Mouse (Mus musculus) neural tube, embryonic 11.5 days (tissue): Measurements from ENCODE around the gene Klhdc7a. TPM values are rescaled to one million over a fixed set of nuclear protein-coding genes. Genes with fewer than 3 reads are reported as not detected.
"Not testable (repeated sequence)": the region's sequence is repeated elsewhere in the genome, so short reads cannot be mapped to it uniquely, and the experiment has no call there.

Source experiments
- ATAC-seq: fragments of 200-750 bp; cut with Nextera tagmentation; 2 replicates; pipeline ENCODE4 v1.8.0; 2017; ENCODE audit warnings: moderate number of reproducible peaks, mild to moderate bottlenecking, moderate TSS enrichment, moderate library complexity; ENCODE audit not compliant: insufficient read depth, low FRiP score, low TSS enrichment
- DNase-seq: peaks from one replicate; pipeline ENCODE4 v3.0.0-alpha.2; 2015; ENCODE audit warnings: low spot score
- H3K27ac ChIP-seq: fragments of 300-500 bp; sonication (generic); 2 replicates; pipeline ENCODE4 v1.5.1; 2014; ENCODE audit warnings: low read depth, mild to moderate bottlenecking, low read length
- H3K27me3 ChIP-seq: fragments of 300-500 bp; sonication (generic); 2 replicates; pipeline ENCODE4 v1.6.1; 2014; ENCODE audit warnings: mild to moderate bottlenecking, low read length, mixed read lengths; ENCODE audit not compliant: control insufficient read depth, insufficient read depth
- H3K36me3 ChIP-seq: fragments of 300-500 bp; sonication (generic); 2 replicates; pipeline ENCODE4 v1.6.1; 2014; ENCODE audit warnings: mild to moderate bottlenecking, low read length, moderate library complexity, mixed read lengths; ENCODE audit not compliant: control insufficient read depth, insufficient read depth
- H3K4me1 ChIP-seq: fragments of 300-500 bp; sonication (generic); 2 replicates; pipeline ENCODE4 v1.6.1; 2014; ENCODE audit warnings: low read length, mixed read lengths; ENCODE audit not compliant: control insufficient read depth, insufficient read depth
- H3K4me2 ChIP-seq: fragments of 300-500 bp; sonication (generic); 2 replicates; pipeline ENCODE4 v1.6.1; 2014; ENCODE audit warnings: low read depth, mild to moderate bottlenecking, moderate library complexity
- H3K4me3 ChIP-seq: fragments of 300-500 bp; sonication (generic); 2 replicates; pipeline ENCODE4 v1.5.1; 2014; ENCODE audit warnings: low read depth, low read length
- H3K9ac ChIP-seq: fragments of 300-500 bp; sonication (generic); 2 replicates; pipeline ENCODE4 v1.6.1; 2014; ENCODE audit warnings: mild to moderate bottlenecking, low read length
- H3K9me3 ChIP-seq: fragments of 300-500 bp; sonication (generic); 2 replicates; pipeline ENCODE4 v1.6.1; 2016; ENCODE audit warnings: low read length; ENCODE audit not compliant: control insufficient read depth
- WGBS: fragments of 180-500 bp; shearing (Covaris S2); extraction: QIAGEN DNeasy Blood & Tissue Kit; methylation state at CpG from one replicate; pipeline ENCODE4 v1.1.7; 2014; 5-methylcytosine and 5-hydroxymethylcytosine counted together
- polyA plus RNA-seq: library from polyadenylated mRNA; unstranded; fragments of >200 nt; fragmentation: Nextera tagmentation; extraction: Ambion mirVana; gene quantifications from 2 replicates; pipeline ENCODE4 v1.2.1, GENCODE M21; 2014

The Klhdc7a gene
- polyA plus RNA-seq, 1 experiment from 2014 or later: 0.03 TPM

DNA sequence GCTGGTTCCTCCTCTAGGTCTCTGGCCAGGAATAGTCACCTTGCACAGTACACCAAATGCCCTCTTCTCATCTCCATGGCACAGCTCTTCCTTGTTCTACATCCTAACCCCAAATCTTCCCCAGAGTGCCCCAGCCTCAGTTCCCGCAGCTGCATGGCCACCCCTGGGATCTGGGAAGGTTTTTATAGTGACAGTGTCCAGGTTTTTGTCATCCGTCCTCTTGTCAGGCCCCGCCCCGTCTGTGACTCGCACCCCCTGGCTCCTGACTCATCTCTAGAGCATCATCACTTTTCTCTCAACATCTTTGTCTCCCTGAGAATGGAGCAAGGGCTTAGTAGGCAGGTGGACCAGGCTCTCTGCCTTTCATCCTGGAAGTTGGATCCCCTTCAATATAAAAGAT is 3.9 kb downstream of the Klhdc7a start:
- no peak for DNase-seq

DNA sequence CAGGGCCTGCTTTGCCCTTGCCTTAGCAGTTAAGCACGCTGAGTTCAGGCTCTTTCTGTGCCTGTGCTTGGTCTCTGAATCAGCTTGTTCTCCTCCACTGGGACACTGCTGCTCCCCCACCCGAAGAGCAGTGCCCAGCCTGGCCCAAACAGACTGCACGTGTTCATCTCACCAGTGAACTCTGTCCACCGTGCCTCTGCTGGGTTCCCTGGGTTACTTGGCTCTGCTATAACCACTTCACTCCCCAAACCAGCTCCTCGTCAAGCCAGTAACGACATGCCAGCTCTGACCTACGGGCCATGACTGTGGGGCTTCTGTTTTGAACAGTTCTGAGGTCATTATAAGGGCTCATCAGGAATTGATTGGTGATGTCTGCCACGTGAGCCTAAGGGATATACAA is 4.8 kb downstream of the Klhdc7a start:
- no peaks in the 10 kb centered on the region for H3K9me3 ChIP-seq
- 0 out of 2 replicates have a peak, but pooled peaks cover 2% of the 10 kb centered on the region for H3K4me1 ChIP-seq
- no peak for DNase-seq
- H3K36me3 ChIP-seq: no peaks in the 10 kb centered on the region
- H3K4me3 ChIP-seq: no peak overlapping the region
- H3K27me3 ChIP-seq: no peaks in the 10 kb centered on the region
- H3K27ac ChIP-seq: no peak overlapping the region
- no peak for ATAC-seq
- no peak overlapping the region for H3K4me2 ChIP-seq
- H3K9ac ChIP-seq: no peak overlapping the region
- WGBS: 67% methylated on average over 8 of the region's 8 CpGs

More for the DNA sequence above, 3.9 kb downstream of the Klhdc7a start:
- Histone ChIP-seq H3K4me1 (0 out of 2 replicates have a peak, but pooled peaks cover 2% of the 10 kb centered on the region), H3K27ac (no peak overlapping the region), H3K36me3 (no peaks in the 10 kb centered on the region), H3K9ac (no peak overlapping the region), H3K4me2 (no peak overlapping the region), H3K4me3 (no peak overlapping the region), H3K27me3 (no peaks in the 10 kb centered on the region), H3K9me3 (no peaks in the 10 kb centered on the region)
- no peak for ATAC-seq
- 93% methylated on average over 5 of the region's 5 CpGs for WGBS

DNA sequence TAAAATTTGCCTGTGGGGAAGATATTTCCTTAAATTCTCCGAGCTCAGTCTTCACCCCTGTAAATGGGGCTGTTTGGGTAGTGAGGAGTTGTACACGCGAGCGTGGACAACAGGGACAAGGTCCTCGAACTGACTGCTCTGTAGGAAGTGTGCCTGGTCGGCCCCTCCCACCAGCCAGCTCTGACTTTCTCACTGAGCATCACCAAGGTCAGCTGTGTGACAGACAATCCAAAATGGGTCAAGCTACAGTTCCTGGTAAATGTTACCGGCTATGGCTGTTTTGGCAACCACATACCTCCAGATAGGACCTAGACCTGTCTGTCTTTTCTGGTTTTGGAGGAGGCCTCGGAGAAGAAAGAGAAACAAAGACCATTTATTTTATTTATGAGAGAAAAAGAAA is 6.0 kb downstream of the Klhdc7a start:
- DNase-seq (no peak), ATAC-seq (no peak)
- H3K36me3 ChIP-seq: no peaks in the 10 kb centered on the region
- no peaks in the 10 kb centered on the region for H3K9me3 ChIP-seq
- H3K27me3 ChIP-seq: no peaks in the 10 kb centered on the region
- H3K4me3 ChIP-seq: no peak overlapping the region
- 88% methylated on average over 8 of the region's 8 CpGs for WGBS
- no peak overlapping the region for H3K27ac ChIP-seq
- H3K4me1 ChIP-seq: 0 out of 2 replicates have a peak, but pooled peaks cover 2% of the 10 kb centered on the region
- no peak overlapping the region for H3K4me2 ChIP-seq
- no peak overlapping the region for H3K9ac ChIP-seq

DNA sequence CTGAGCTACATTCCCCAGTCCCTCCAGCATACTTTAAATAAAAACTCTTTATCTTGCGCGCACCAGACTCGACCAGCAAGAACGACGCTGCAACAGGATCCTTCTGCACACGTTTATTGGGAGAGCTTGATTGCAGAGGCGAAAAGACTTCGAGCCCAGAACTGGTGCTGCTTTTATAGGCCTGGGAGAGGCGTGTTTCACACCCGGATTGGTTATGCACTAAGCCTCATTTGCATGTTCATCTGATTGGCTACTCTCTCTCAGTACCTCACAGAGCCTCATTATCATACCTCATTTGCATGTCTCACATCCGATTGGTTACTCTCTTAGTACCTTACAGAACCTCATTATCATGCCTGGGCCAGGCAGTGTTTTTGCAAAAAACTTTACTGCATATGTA is 6.5 kb downstream of the Klhdc7a start:
- H3K4me1 ChIP-seq, DNase-seq, H3K4me3 ChIP-seq, H3K36me3 ChIP-seq, H3K4me2 ChIP-seq, H3K27ac ChIP-seq, H3K9ac ChIP-seq, ATAC-seq, H3K9me3 ChIP-seq, H3K27me3 ChIP-seq: not testable (repeated sequence)
- WGBS: 92% methylated on average over 11 of the region's 11 CpGs

DNA sequence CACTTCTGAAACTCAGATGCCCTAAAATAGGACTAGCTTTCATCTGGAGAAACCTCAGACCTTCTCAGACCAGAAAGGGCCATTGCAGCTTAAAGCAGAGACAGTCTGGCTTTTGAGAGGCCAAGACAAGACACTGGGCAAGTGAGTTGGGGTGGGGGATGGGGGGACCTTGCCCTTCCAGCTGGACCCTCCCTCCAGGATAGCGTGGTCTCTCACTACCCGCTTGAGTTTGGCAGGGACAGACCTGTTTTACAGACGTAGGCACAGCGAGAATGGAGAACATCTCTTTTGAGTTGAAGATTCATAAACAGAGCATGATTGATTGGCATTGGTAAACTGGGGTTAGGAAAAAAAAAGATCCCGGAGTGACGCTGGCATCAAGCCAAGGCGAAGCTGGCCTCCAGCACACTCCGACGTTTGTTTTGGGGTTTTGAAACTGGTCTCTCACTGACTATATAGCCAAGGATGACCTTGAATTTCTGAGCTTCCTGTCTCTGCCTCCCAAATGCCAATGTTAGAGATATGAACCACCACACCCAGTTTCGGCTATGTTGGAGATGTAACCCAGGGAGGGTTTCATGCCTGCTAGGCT is 7.0 kb downstream of the Klhdc7a start:
- no peak for ATAC-seq
- Histone ChIP-seq H3K36me3 (no peaks in the 10 kb centered on the region), H3K4me1 (0 out of 2 replicates have a peak, but pooled peaks cover 2% of the 10 kb centered on the region), H3K4me3 (no peak overlapping the region), H3K9ac (no peak overlapping the region), H3K27ac (no peak overlapping the region), H3K9me3 (no peaks in the 10 kb centered on the region), H3K4me2 (no peak overlapping the region), H3K27me3 (no peaks in the 10 kb centered on the region)
- no peak for DNase-seq
- 91% methylated on average over 10 of the region's 10 CpGs for WGBS

DNA sequence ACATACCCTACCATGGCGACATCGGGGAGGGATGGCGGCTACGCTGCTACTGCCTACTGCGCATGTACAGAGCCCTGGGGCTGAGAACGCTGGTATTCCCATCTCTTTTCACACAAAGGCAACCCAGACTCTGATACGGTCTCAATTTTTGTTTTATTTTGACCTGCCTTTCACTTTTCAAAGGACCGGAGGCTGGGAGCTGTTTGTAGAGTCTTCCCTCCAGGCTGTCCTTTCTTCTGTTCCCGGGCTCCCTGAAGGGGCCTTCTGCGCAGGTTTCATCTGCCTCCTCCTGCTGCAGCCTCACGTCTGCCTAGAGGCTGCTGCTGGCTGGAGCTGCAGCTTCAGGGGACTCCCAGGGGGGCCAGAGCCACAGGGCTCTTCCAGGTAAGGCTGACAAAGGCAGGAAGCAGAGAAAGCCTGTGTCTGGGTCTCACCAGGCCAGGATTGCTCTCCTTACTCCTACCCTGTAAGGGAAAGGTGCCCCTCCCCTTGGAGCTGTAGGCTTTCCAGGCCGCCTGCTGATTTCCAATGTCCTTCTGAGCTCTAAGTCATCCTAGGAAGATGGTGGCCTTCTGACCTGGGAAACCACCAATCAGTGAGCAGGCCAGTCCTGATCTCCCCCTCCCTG is 7.6 kb downstream of the Klhdc7a start:
- Histone ChIP-seq H3K9ac (no peak overlapping the region), H3K27me3 (no peaks in the 10 kb centered on the region), H3K27ac (no peak overlapping the region), H3K4me3 (no peak overlapping the region), H3K4me1 (0 out of 2 replicates have a peak, but pooled peaks cover 2% of the 10 kb centered on the region), H3K9me3 (no peaks in the 10 kb centered on the region), H3K4me2 (no peak overlapping the region), H3K36me3 (no peaks in the 10 kb centered on the region)
- DNase-seq (no peak), ATAC-seq (no peak)
- 82% methylated on average over 12 of the region's 12 CpGs for WGBS

DNA sequence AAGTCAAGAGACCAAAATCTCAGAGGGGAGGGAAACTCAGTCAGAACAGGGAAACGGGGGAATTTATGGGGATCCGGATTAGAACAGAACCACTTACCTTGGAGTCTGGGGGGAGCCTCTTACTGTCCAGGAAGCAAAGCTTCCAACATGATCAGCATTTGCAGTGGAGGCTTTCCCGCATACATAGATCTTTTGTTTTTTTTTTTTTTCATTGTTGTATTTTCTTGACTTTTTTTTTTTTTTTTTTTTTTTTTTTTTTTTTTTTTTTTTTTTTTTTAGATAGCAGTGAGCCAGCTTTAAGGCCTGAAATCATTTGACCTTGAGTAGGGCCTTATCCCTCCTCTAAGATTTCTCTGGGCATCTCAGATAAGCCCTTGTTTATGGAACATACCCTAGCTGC is 8.6 kb downstream of the Klhdc7a start:
- ATAC-seq (no peak), DNase-seq (no peak)
- H3K27me3 ChIP-seq: no peaks in the 10 kb centered on the region
- H3K27ac ChIP-seq: no peak overlapping the region
- 0 out of 2 replicates have a peak, but pooled peaks cover 2% of the 10 kb centered on the region for H3K4me1 ChIP-seq
- 92% methylated on average over 3 of the region's 3 CpGs for WGBS
- H3K4me3 ChIP-seq: no peak overlapping the region
- no peak overlapping the region for H3K4me2 ChIP-seq
- H3K9ac ChIP-seq: no peak overlapping the region
- H3K36me3 ChIP-seq: no peaks in the 10 kb centered on the region
- H3K9me3 ChIP-seq: no peaks in the 10 kb centered on the region

DNA sequence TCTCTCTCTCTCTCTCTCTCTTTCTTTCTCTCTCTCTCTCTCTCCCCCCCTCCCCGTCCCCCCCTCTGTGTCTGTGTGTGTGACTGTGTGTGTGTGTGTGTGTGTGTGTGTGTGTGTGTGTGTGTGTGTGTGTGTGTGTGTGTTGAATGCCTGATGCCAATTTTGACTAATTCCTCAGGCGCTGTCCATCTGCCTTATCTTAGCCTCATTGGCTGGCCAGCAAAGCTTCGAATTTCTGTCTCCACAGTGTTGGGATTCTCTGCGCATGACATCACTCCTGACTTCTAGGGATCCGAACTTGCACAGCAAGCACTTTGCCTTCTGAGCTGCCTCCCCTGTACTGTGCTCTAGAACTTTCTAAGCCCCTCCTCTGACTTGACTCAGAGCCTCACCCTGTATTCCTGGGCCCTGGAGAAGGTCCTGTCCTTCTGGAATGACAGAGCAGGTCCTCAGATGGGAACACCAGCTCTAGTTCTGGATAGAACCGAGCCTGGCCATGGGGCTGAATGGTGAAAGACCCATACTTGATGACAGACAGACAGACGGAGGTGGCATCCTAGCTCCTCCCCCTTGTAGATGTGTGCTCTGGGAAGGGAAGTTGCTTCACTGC is 16.8 kb downstream of the Klhdc7a start:
- Histone ChIP-seq H3K9ac (no peak overlapping the region), H3K27ac (no peak overlapping the region), H3K4me1 (0 out of 2 replicates have a peak, but pooled peaks cover 3% of the 10 kb centered on the region), H3K36me3 (no peaks in the 10 kb centered on the region), H3K9me3 (no peaks in the 10 kb centered on the region), H3K4me3 (no peak overlapping the region), H3K4me2 (no peak overlapping the region), H3K27me3 (no peaks in the 10 kb centered on the region)
- DNase-seq (no peak), ATAC-seq (no peak)
- WGBS: 62% methylated on average over 6 of the region's 7 CpGs
